Mouse (Mus musculus) lung, postnatal 0 days (tissue): Measurements from ENCODE around the gene Grin2b.

Experiments used
- CTCF ChIP-seq: IDR thresholded peaks from 2 replicates; pipeline ENCODE4 v1.5.1; 2016; ENCODE audit warnings: antibody characterized with exemption, mild to moderate bottlenecking
- EP300 ChIP-seq: IDR thresholded peaks from 2 replicates; pipeline ENCODE4 v1.6.1; 2016; ENCODE audit warnings: antibody characterized with exemption, mild to moderate bottlenecking, control low read depth

DNA sequence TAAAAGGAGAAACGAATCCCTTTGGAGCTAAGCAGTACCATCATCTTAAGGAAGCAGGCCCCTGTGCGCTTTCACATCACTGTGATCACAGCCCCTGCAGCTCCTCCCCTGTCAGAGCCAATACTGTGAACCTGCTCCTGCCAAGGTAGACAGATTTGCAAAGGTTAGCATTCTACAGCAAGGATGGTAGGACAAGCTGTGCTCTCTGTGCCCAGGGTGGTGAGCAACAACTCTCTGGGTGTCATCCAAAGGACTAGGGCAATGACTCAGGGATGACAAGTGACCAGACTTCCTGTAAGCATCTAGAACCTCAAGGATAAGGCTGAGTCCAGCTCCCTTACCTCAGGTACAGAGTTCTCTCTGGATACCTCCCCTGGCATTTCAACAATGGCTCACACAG is 451.6 kb downstream of the Grin2b start:
- TF ChIP-seq CTCF (no peak), EP300 (no peak)
